Mouse (Mus musculus): Measurements from ENCODE around the gene Pcbd2. TPM values are rescaled to one million over a fixed set of nuclear protein-coding genes. Genes with fewer than 3 reads are reported as not detected.

Gene Pcbd2
- polyA plus RNA-seq, 1 experiment: 31.9 TPM

- no peak overlapping the region for H3K4me3 ChIP-seq (ENCODE audit: insufficient read depth, low read length)
- H3K27ac ChIP-seq (ENCODE audit: insufficient read depth, low read length): no peak overlapping the region
- TF ChIP-seq CTCF (IDR thresholded peaks at IDR 0.05; ENCODE audit: borderline replicate concordance, insufficient read depth, low read length) (no peak), POLR2A (IDR thresholded peaks at IDR 0.05; ENCODE audit: low read depth, low read length) (no peak)
- H3K4me1 ChIP-seq (ENCODE audit: control insufficient read depth, insufficient read depth, low read length): no peaks in the 10 kb centered on the region
Measured at GRCm38 (mm10) chr13:55822499-55822898, 95.3 kb downstream of the Pcbd2 start.

- Histone ChIP-seq H3K27ac (ENCODE audit: insufficient read depth, low read length) (no peak overlapping the region), H3K4me3 (ENCODE audit: insufficient read depth, low read length) (no peak overlapping the region), H3K4me1 (ENCODE audit: control insufficient read depth, insufficient read depth, low read length) (no peaks in the 10 kb centered on the region)
- no peak for TF ChIP-seq POLR2A (IDR thresholded peaks at IDR 0.05; ENCODE audit: low read depth, low read length)
- no peak for TF ChIP-seq CTCF (IDR thresholded peaks at IDR 0.05; ENCODE audit: borderline replicate concordance, insufficient read depth, low read length)
Measured at GRCm38 (mm10) chr13:55824151-55824945, 97.2 kb downstream of the Pcbd2 start.

- TF ChIP-seq POLR2A (IDR thresholded peaks at IDR 0.05; ENCODE audit: low read depth, low read length) (no peak), CTCF (IDR thresholded peaks at IDR 0.05; ENCODE audit: borderline replicate concordance, insufficient read depth, low read length) (no peak)
- Histone ChIP-seq H3K4me1 (ENCODE audit: control insufficient read depth, insufficient read depth, low read length) (no peaks in the 10 kb centered on the region), H3K27ac (ENCODE audit: insufficient read depth, low read length) (no peak overlapping the region), H3K4me3 (ENCODE audit: insufficient read depth, low read length) (no peak overlapping the region)
Measured at GRCm38 (mm10) chr13:55825245-55825681, 98.1 kb downstream of the Pcbd2 start.

GRCm38 (mm10) chr13:55826008-55826671 lies 99.0 kb downstream of the Pcbd2 start:
- Histone ChIP-seq H3K27ac (ENCODE audit: insufficient read depth, low read length) (no peak overlapping the region), H3K4me1 (ENCODE audit: control insufficient read depth, insufficient read depth, low read length) (no peaks in the 10 kb centered on the region), H3K4me3 (ENCODE audit: insufficient read depth, low read length) (no peak overlapping the region)
- TF ChIP-seq CTCF (IDR thresholded peaks at IDR 0.05; ENCODE audit: borderline replicate concordance, insufficient read depth, low read length): no peak
- no peak for TF ChIP-seq POLR2A (IDR thresholded peaks at IDR 0.05; ENCODE audit: low read depth, low read length)

Other genes with a start within 250 kb of the Pcbd2 start
- gene Dbn1, start 239.3 kb upstream of the Pcbd2 start, polyA plus RNA-seq (2011; ENCODE audit: insufficient read length, low read depth, missing spikeins): 105 and 139 TPM in 2 replicates
- 132 and 179 TPM in 2 replicates for gene Pdlim7, start 213.7 kb upstream of the Pcbd2 start, polyA plus RNA-seq (2011; ENCODE audit: insufficient read length, low read depth, missing spikeins)
- 0.60 and 0.79 TPM in 2 replicates for gene Dok3, start 198.1 kb upstream of the Pcbd2 start, polyA plus RNA-seq (2011; ENCODE audit: insufficient read length, low read depth, missing spikeins)
- gene Ddx41, start 190.7 kb upstream of the Pcbd2 start, polyA plus RNA-seq (2011; ENCODE audit: insufficient read length, low read depth, missing spikeins): 23.9 and 26.2 TPM in 2 replicates
- gene Fam193b, start 156.2 kb upstream of the Pcbd2 start, polyA plus RNA-seq (2011; ENCODE audit: insufficient read length, low read depth, missing spikeins): 20.9 and 24.5 TPM in 2 replicates
- 228 and 231 TPM in 2 replicates for gene Tmed9, start 153.6 kb upstream of the Pcbd2 start, polyA plus RNA-seq (2011; ENCODE audit: insufficient read length, low read depth, missing spikeins)
- gene B4galt7, start 127.5 kb upstream of the Pcbd2 start, polyA plus RNA-seq (2011; ENCODE audit: insufficient read length, low read depth, missing spikeins): 16.4 and 18.7 TPM in 2 replicates
- 47.1 and 50.0 TPM in 2 replicates for gene Caml, start 104.4 kb upstream of the Pcbd2 start, polyA plus RNA-seq (2011; ENCODE audit: insufficient read length, low read depth, missing spikeins)
- gene Ddx46, start 92.3 kb upstream of the Pcbd2 start, polyA plus RNA-seq (2011; ENCODE audit: insufficient read length, low read depth, missing spikeins): 46.6 and 52.8 TPM in 2 replicates
- 91.3 and 96.3 TPM in 2 replicates for gene B230219D22Rik, start 34.2 kb upstream of the Pcbd2 start, polyA plus RNA-seq (2011; ENCODE audit: insufficient read length, low read depth, missing spikeins)
- gene Txndc15, start 12.7 kb upstream of the Pcbd2 start, polyA plus RNA-seq (2011; ENCODE audit: insufficient read length, low read depth, missing spikeins): 48.4 and 54.2 TPM in 2 replicates
- not detected in 2 replicates for gene Catsper3, start 57.2 kb downstream of the Pcbd2 start, polyA plus RNA-seq (2011; ENCODE audit: insufficient read length, low read depth, missing spikeins)
- 1.5 and 7.3 TPM in 2 replicates for gene Pitx1, start 108.8 kb downstream of the Pcbd2 start, polyA plus RNA-seq (2011; ENCODE audit: insufficient read length, low read depth, missing spikeins)

Data from embryonic fibroblast, embryonic 13.5 days (primary cell).